28 mouse cellular contexts compared by ENCODE assay signal in the genomic region with DNA sequence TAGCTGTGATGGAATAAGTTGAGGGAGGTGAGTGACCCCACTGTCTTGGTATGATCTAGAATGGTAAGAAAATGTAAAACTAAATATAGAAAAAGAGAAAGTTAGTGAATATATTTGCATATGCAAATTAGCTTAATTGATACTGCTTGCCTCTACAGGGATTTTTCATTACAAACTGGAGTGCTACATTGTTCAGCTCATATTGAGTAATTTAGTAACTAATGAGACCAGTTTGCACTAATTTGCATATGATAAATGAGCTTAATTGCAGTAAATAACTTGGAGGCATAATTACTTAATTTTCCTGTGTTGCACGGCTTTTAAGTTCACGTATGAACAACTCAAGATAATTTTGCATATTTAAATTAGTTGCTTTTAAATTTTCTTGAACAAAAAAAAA.
"Had no signal": no experiment of that assay in that cellular context is flagged by ENCODE, and none has a peak within 500 bp of the region (broad histone marks: within the 10 kb centered on the region; RNA-seq: fewer than 3 reads in every experiment).

No protein-coding gene starts in this region.

- H3K9ac ChIP-seq: heart, embryonic 13.5 days; heart, embryonic 15.5 days; hindbrain, embryonic 13.5 days; hindbrain, embryonic 15.5 days; kidney, embryonic 15.5 days; limb, embryonic 12.5 days; liver, embryonic 13.5 days; liver, embryonic 15.5 days had no signal

- H3K4me2 ChIP-seq: heart, embryonic 11.5 days; heart, embryonic 13.5 days; heart, embryonic 15.5 days; hindbrain, embryonic 13.5 days; hindbrain, embryonic 15.5 days; kidney, embryonic 15.5 days; limb, embryonic 12.5 days; liver, embryonic 11.5 days; liver, embryonic 13.5 days; liver, embryonic 15.5 days had no signal

- H3K4me1 ChIP-seq: heart, embryonic 13.5 days; heart, embryonic 15.5 days; hindbrain, embryonic 15.5 days; kidney, embryonic 15.5 days; limb, embryonic 10.5 days; limb, embryonic 12.5 days; liver, embryonic 13.5 days; liver, embryonic 15.5 days had no signal

- H3K9me3 ChIP-seq: heart, embryonic 13.5 days; heart, embryonic 15.5 days; hindbrain, embryonic 13.5 days; hindbrain, embryonic 15.5 days; kidney, embryonic 15.5 days; limb, embryonic 10.5 days; limb, embryonic 12.5 days; liver, embryonic 13.5 days; liver, embryonic 15.5 days had no signal

- H3K27me3 ChIP-seq: heart, embryonic 13.5 days; heart, embryonic 15.5 days; hindbrain, embryonic 13.5 days; hindbrain, embryonic 15.5 days; kidney, embryonic 15.5 days; limb, embryonic 12.5 days; liver, embryonic 13.5 days; liver, embryonic 15.5 days had no signal

- DNase-seq: gastrocnemius, postnatal 14 days; gastrocnemius, postnatal 36 days; heart, adult 11 months; heart, adult 2 months; heart, postnatal 14 days; heart, postnatal 36 days; kidney, adult 11 months; kidney, adult 2 months; kidney, adult 9 months; kidney, postnatal 14 days; kidney, postnatal 4 days; liver; liver, embryonic 13.5 days had no signal

- ATAC-seq: hindbrain, postnatal 0 days; intestine, embryonic 16.5 days had no signal

- H3K4me3 ChIP-seq: heart, adult 2 months; heart, embryonic 13.5 days; heart, embryonic 15.5 days; hindbrain, embryonic 13.5 days; hindbrain, embryonic 15.5 days; kidney, embryonic 15.5 days; layer of hippocampus, adult 2 months; left cerebral cortex, adult 2 months; limb, embryonic 10.5 days; limb, embryonic 12.5 days; liver, embryonic 13.5 days; liver, embryonic 15.5 days had no signal

- H3K27ac ChIP-seq: heart, adult 2 months; heart, embryonic 13.5 days; heart, embryonic 15.5 days; hindbrain, embryonic 13.5 days; hindbrain, embryonic 15.5 days; hindbrain, postnatal 0 days; kidney, embryonic 15.5 days; kidney, postnatal 0 days; layer of hippocampus, adult 2 months; left cerebral cortex, adult 2 months; limb, embryonic 10.5 days; limb, embryonic 12.5 days; liver, embryonic 13.5 days; liver, embryonic 15.5 days had no signal

- H3K36me3 ChIP-seq: heart, embryonic 13.5 days; heart, embryonic 15.5 days; hindbrain, embryonic 13.5 days; hindbrain, embryonic 15.5 days; kidney, embryonic 15.5 days; limb, embryonic 10.5 days; limb, embryonic 12.5 days; liver, embryonic 13.5 days; liver, embryonic 15.5 days had no signal
